Mouse (Mus musculus) olfactory bulb, adult 2 months (tissue): Measurements from ENCODE around the gene Plp2.

Experiments
- CTCF ChIP-seq: fragments of 200-500 bp; IDR thresholded peaks from 2 replicates; pipeline ENCODE4 v1.5.1; 2012; ENCODE audit warnings: low read depth, mild to moderate bottlenecking, low read length, moderate library complexity; ENCODE audit not compliant: insufficient read depth
- POLR2A ChIP-seq: fragments of 200-500 bp; IDR thresholded peaks from 2 replicates; pipeline ENCODE4 v1.6.1; 2012; ENCODE audit warnings: mild to moderate bottlenecking, low read depth, low read length, moderate library complexity; ENCODE audit not compliant: insufficient read depth

DNA sequence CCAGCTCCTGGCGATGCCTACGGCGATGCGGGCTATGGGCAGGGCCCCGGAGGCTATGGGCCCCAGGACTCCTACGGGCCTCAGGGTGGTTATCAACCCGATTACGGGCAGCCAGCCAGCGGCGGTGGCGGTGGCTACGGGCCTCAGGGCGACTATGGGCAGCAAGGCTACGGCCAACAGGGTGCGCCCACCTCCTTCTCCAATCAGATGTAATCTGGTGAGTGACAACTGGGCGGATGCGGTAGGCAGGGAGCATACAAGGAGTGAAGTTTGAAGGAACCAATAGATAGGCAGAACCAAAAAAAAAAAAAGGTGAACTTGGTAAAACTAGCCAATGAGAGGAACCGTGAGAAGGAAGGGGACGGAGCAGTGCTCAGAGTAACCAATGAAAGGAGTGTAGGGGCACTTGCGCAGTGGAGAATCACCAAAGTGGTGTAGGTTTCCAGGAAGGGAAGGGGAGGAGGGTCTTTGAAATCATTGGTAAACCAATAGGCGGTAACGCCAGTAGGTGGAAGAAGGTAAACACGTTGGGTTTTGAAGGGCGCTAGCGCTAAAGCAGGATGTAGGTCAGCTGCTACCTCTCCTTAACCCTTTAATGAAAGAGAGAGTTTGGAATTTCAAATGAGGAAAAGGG is 22.4 kb downstream of the Plp2 start:
- TF ChIP-seq CTCF (no peak), POLR2A (0 out of 2 replicates have a peak, but pooled peaks have one; percentile 23)
